Mouse (Mus musculus): ENCODE results near the gene Hspb6. TPM values are rescaled to one million over a fixed set of nuclear protein-coding genes. Genes with fewer than 3 reads are reported as not detected.
A peak's percentile ranks its signal among the peaks of the same experiment; 100 is the strongest.

The Hspb6 gene
- polyA plus RNA-seq, 1 experiment from 2014 or later = 7.8 TPM

DNA sequence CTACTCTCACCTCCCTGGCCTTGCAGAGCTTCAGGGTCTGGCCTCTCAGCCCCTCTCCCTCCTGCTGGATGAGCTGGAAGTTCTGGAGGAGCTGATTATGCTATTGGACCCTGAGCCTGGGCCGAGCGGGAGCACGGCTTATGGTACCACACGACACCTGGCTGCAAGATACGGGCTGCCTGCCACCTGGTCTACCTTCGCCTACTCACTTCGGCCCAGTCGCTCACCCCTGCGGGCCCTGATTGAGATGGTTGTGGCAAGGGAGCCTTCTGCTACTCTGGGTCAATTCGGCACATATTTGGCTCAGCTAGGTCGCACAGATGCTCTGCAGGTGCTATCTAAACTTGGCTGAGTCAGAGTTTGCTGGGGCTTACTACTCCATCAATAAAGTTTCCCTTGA, 15.6 kb downstream of the Hspb6 start:
- Histone ChIP-seq H3K4me2 (no peak overlapping the region), H3K36me3 (peaks cover 71% of the 10 kb centered on the region), H3K27ac (no peak overlapping the region), H3K4me3 (no peak overlapping the region), H3K9ac (no peak overlapping the region), H3K27me3 (no peaks in the 10 kb centered on the region), H3K9me3 (no peaks in the 10 kb centered on the region), H3K4me1 (replicated peaks) (peaks cover 11% of the 10 kb centered on the region)
- no peak for ATAC-seq (ENCODE audit: low FRiP score)
- WGBS = 91% methylated on average over 11 of the region's 11 CpGs

- Histone ChIP-seq H3K4me1 (replicated peaks) (no peaks in the 10 kb centered on the region), H3K4me2 (no peak overlapping the region), H3K27me3 (no peaks in the 10 kb centered on the region), H3K9ac (no peak overlapping the region), H3K9me3 (no peaks in the 10 kb centered on the region), H3K4me3 (no peak overlapping the region), H3K36me3 (peaks cover 95% of the 10 kb centered on the region), H3K27ac (no peak overlapping the region)
- ATAC-seq (ENCODE audit: low FRiP score) = no peak
- 88% methylated on average over 5 of the region's 5 CpGs for WGBS
These were observed 20.4 kb downstream of the Hspb6 start for GRCm38 (mm10) chr7:30572389-30572788.

GRCm38 (mm10) chr7:30572969-30573368, 21.0 kb downstream of the Hspb6 start:
- Histone ChIP-seq H3K4me3 (no peak overlapping the region), H3K27me3 (no peaks in the 10 kb centered on the region), H3K4me1 (replicated peaks) (no peaks in the 10 kb centered on the region), H3K36me3 (peaks cover 97% of the 10 kb centered on the region), H3K4me2 (no peak overlapping the region), H3K9me3 (no peaks in the 10 kb centered on the region), H3K9ac (no peak overlapping the region), H3K27ac (no peak overlapping the region)
- WGBS = 90% methylated on average over 2 of the region's 2 CpGs
- ATAC-seq (ENCODE audit: low FRiP score) = no peak

DNA sequence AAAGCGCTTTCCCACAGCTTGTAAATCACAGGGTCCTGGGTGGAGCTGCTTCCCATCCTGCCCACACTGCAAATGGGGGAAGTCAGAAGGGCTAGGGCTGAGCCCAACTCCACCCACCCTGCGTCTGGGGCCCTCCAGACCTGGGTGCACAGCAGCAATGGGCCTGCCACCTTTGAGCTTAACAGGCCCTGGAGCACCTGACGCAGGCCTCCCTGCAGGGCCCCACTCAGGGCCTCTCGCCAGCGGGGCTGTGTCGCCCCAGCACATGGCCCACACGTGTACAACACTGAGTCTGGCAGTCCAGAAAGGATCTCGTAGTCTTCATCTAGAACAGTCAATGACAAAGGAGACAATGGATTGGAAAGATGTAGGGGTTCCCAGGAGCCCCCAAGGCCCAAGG, 28.0 kb downstream of the Hspb6 start:
- no peaks in the 10 kb centered on the region for H3K27me3 ChIP-seq
- no peak overlapping the region for H3K4me2 ChIP-seq
- H3K4me1 ChIP-seq (replicated peaks) = no peaks in the 10 kb centered on the region
- no peak overlapping the region for H3K9ac ChIP-seq
- peaks cover 100% of the 10 kb centered on the region for H3K36me3 ChIP-seq
- WGBS = 96% methylated on average over 8 of the region's 8 CpGs
- H3K9me3 ChIP-seq = no peaks in the 10 kb centered on the region
- no peak overlapping the region for H3K4me3 ChIP-seq
- H3K27ac ChIP-seq = no peak overlapping the region
- ATAC-seq (ENCODE audit: low FRiP score) = no peak

DNA sequence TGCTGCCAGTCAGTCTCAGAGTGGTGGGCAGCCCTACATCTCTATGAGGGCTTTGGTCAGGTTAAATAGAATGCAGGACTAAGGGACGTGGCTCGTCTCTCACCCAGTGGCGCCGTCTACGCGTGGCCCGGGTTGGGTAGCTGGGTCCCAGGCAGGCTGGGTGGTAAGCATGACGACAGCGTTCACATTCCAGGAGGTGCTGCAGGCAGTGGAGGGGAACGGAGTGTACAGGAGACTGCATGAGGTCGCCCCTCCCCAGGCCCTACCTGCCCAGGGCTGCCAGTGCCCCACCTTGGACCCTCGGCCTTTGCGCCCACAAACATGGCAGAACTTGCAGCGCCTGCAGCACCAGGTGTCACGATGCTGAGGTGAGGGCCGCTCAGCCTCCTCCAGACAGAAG, 29.6 kb downstream of the Hspb6 start:
- no peak overlapping the region for H3K27ac ChIP-seq
- peaks cover 100% of the 10 kb centered on the region for H3K36me3 ChIP-seq
- H3K4me3 ChIP-seq = no peak overlapping the region
- WGBS = 95% methylated on average over 16 of the region's 16 CpGs
- H3K9me3 ChIP-seq = no peaks in the 10 kb centered on the region
- ATAC-seq (ENCODE audit: low FRiP score) = no peak
- H3K9ac ChIP-seq = no peak overlapping the region
- peaks cover 7% of the 10 kb centered on the region for H3K4me1 ChIP-seq (replicated peaks)
- H3K4me2 ChIP-seq = no peak overlapping the region
- H3K27me3 ChIP-seq = no peaks in the 10 kb centered on the region

DNA sequence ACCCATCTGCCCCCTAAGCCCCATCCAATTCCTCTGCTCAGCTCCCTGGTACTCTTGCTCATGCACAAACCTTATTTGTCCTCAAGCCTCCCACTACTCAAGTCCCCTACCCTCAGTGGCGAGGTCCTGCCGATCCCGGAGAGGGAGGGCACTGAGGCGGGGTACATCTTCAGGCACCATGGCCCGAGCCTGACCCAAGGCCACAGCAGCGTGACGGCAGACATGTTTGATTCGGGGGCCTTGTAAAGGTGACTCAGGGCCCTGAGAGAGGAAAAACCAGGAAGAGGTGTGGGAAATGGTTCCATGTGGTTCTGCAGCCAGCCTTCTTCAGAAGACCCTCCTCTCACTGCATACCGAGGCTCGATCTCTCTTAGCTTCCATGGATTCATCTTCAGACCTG, 32.4 kb downstream of the Hspb6 start:
- H3K4me1 ChIP-seq (replicated peaks) = peaks cover 20% of the 10 kb centered on the region
- H3K36me3 ChIP-seq = peaks cover 75% of the 10 kb centered on the region
- H3K9ac ChIP-seq = no peak overlapping the region
- no peak overlapping the region for H3K4me2 ChIP-seq
- 93% methylated on average over 10 of the region's 10 CpGs for WGBS
- no peak for ATAC-seq (ENCODE audit: low FRiP score)
- H3K27me3 ChIP-seq = no peaks in the 10 kb centered on the region
- no peaks in the 10 kb centered on the region for H3K9me3 ChIP-seq
- H3K4me3 ChIP-seq = no peak overlapping the region
- H3K27ac ChIP-seq = no peak overlapping the region

- H3K4me3 ChIP-seq = no peak overlapping the region
- no peak overlapping the region for H3K4me2 ChIP-seq
- H3K27ac ChIP-seq = no peak overlapping the region
- H3K9ac ChIP-seq = no peak overlapping the region
- peaks cover 67% of the 10 kb centered on the region for H3K36me3 ChIP-seq
- H3K9me3 ChIP-seq = no peaks in the 10 kb centered on the region
- 94% methylated on average over 7 of the region's 7 CpGs for WGBS
- no peak for ATAC-seq (ENCODE audit: low FRiP score)
- no peaks in the 10 kb centered on the region for H3K27me3 ChIP-seq
- peaks cover 27% of the 10 kb centered on the region for H3K4me1 ChIP-seq (replicated peaks)
These were observed 33.2 kb downstream of the Hspb6 start for GRCm38 (mm10) chr7:30585170-30585569.

- no peaks in the 10 kb centered on the region for H3K27me3 ChIP-seq
These were observed 34.6 kb downstream of the Hspb6 start for GRCm38 (mm10) chr7:30586455-30587020.

DNA sequence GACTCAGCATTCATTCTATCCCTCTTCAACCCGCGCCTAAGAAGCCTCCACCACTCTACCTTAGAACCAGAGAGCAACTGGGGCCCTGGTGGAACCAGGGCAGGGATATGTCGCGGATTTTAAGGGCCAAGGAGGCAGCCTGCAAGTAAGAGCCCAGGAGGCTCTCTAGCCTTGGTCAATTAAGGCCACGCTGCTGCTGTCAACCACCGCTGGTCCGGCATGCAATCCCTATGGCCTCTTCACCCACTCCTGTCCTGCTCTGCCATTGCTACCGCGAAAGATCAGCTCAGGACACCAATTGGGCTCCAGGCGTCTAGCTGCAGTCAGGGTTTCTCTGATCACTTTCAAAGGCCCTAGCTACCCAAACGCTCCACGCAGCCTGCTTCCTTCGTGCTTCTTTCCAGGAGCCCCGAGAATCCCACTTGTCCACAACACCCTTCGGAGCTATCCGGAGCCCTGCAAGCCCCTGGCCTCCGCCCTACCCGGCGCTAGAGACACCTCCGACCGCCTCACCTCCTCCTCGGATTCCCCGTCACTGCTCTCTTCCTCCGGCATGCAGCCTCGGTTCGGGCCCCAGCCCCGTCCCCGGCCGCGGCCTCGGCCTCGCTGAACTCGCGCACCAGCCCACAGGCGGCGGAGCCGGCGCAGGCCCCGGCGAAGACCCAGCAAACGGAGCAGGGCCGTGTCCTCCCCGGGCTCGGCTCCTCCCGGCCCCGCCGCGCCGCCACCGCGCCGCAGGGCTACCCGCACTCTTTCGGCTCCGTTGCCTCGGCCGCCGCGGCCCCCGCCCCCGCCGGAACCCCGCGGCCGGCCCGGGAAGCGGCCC, 36.1 kb downstream of the Hspb6 start:
- Histone ChIP-seq H3K36me3 (peaks cover 38% of the 10 kb centered on the region), H3K27me3 (no peaks in the 10 kb centered on the region; the same call in 1 of the 2 replicates), H3K27ac (peak overlapping the region; percentile 97), H3K4me2 (peak overlapping the region; percentile 89), H3K9ac (peak overlapping the region; percentile 99), H3K9me3 (no peaks in the 10 kb centered on the region), H3K4me1 (replicated peaks) (peaks cover 29% of the 10 kb centered on the region), H3K4me3 (peak overlapping the region; percentile 97)
- under 1% methylated on average over 66 of the region's 67 CpGs for WGBS
- ATAC-seq (ENCODE audit: low FRiP score) = peak; percentile 58

More at GRCm38 (mm10) chr7:30586455-30587020, 34.6 kb downstream of the Hspb6 start:
- no peak for ATAC-seq (ENCODE audit: low FRiP score)
- Histone ChIP-seq H3K4me3 (peak overlapping the region; percentile 97), H3K4me2 (peak overlapping the region; percentile 89), H3K9me3 (no peaks in the 10 kb centered on the region), H3K9ac (peak overlapping the region; percentile 99), H3K4me1 (replicated peaks) (peaks cover 29% of the 10 kb centered on the region), H3K36me3 (peaks cover 53% of the 10 kb centered on the region), H3K27ac (no peak overlapping the region)
- 88% methylated on average over 28 of the region's 28 CpGs for WGBS

DNA sequence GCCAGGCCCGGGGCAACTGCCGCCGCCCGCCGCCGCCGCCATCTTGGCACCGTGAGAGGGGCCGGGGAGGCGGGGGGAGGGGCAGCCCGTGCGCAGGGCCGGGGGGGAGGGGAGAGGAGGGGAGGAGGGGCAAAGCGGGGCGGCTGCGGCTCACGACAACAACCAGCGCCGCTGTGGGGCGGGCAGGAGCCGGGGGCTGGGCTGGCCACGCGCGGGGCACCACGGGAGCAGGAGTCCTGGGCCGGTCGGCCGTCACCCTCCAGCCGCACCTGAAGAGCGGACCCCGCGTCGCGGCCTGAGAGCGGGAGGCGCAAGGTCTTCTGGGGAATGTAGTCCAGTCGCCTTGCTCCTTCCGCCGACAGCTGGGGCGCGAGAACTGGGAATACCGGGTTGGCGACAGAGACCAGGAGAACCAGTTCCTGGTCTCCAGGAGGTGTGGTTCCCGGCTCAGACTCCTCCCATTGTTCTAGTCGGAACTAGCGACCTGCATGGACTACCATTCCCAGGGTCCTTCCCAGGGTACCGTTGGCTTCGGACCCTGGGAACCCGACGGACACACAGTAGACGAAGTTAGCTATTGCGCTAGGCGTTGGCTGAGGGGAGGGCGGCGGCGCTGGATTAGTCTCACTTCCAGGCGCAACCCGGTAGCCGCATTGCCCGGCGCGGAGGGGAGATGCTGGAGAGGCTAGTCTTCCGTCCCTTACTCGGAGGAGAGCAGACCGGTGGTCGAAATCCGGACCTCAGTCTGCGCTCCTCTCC, 36.9 kb downstream of the Hspb6 start, which contains the start of gene Kmt2b:
TSS of gene Kmt2b (minus strand) at position 51 of the 759 bp plus-strand sequence.
- H3K4me1 ChIP-seq (replicated peaks) = peaks cover 30% of the 10 kb centered on the region
- H3K4me2 ChIP-seq = peak within 1 kb of the TSS; percentile 89
- peak within 1 kb of the TSS; percentile 97 for H3K4me3 ChIP-seq
- H3K9ac ChIP-seq = peak within 1 kb of the TSS; percentile 99
- peak; percentile 96 for ATAC-seq (ENCODE audit: low FRiP score)
- H3K9me3 ChIP-seq = no peaks in the 10 kb centered on the region
- peaks cover 30% of the 10 kb centered on the region for H3K36me3 ChIP-seq
- peak within 1 kb of the TSS; percentile 97 for H3K27ac ChIP-seq
- H3K27me3 ChIP-seq = no peaks in the 10 kb centered on the region; the same call in 1 of the 2 replicates
- under 1% methylated on average over 61 of the region's 68 CpGs for WGBS

DNA sequence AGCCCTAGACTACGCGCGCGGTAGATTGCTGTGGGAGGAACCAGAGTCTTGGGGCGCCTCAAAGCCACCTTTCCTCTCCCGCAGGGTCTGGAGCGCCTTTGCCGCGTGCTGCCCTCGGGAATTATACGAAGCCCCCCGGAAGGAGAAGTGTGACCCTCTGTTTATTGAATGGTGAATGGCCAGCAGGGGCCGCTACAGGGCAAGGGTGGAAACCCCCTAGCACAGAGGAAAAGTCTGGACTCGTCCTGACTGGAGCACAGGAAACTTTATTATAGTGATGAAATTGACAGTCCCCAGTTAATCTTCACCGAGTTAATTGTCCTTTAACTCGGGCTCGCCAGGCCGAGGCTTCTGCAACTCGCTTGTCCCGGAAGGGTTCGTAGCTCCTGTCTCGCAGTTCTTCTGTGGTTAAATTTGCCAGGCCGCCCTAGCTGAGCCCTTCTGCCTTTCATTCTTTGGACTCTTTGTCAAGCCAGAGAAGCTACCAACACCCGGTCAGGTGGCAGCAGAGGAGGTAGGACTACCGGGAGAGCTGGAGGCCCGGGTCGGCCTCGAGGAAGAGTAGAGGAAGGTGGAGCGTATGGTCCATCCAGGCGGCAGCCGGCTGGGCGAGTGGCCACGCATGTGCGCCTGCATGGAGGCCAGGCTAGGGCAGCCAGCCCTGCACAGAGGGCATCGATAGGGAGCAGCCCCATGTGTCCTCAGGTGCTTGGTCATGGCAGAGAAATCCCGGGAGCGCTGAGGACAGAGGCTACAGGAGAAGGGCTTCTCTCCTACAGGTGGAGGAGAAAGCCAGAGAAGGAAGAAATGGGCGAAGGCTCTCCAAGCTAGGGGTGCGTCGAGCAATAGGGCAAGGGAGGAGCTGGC, 37.7 kb downstream of the Hspb6 start:
- H3K9me3 ChIP-seq = no peaks in the 10 kb centered on the region
- H3K4me2 ChIP-seq = peak overlapping the region; percentile 65
- peak overlapping the region; percentile 97 for H3K27ac ChIP-seq
- ATAC-seq (ENCODE audit: low FRiP score) = peak; percentile 60
- H3K36me3 ChIP-seq = peaks cover 22% of the 10 kb centered on the region
- H3K4me1 ChIP-seq (replicated peaks) = peaks cover 34% of the 10 kb centered on the region
- H3K4me3 ChIP-seq = peak overlapping the region; percentile 97
- no peaks in the 10 kb centered on the region; the same call in 1 of the 2 replicates for H3K27me3 ChIP-seq
- peak overlapping the region; percentile 99 for H3K9ac ChIP-seq
- WGBS = 30% methylated on average over 39 of the region's 40 CpGs
